Mouse (Mus musculus): ENCODE data around the gene 1700123K08Rik. TPM values are rescaled to one million over a fixed set of nuclear protein-coding genes. Genes with fewer than 3 reads are reported as not detected.
"Not testable (repeated sequence)": the region's sequence is repeated elsewhere in the genome, so short reads cannot be mapped to it uniquely, and the experiment has no call there.

1700123K08Rik gene
- not detected for total RNA-seq (2021)
- long read RNA-seq, experiment 1 = 0 reads
- long read RNA-seq, experiment 2 = 0 reads

DNA sequence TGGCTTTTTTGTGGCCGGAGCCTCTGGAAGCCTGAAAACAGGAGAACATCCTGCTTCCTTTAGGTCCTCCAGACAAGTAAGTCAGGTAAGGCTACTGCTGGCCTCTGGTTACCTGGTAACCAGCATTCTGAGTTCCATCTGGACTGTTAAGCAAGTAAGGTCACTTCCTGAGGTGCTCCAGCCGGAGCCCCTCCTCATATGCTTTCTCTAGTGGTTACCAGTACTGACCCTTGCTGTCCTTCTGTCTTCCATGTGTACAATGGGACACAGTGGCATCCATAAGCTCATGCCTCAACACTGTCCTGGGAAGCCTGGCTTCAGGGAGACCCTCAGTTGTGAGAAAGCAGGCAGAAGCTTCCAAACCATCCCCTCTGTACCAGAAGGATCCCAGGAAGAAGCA lies at the start of gene 1700123K08Rik:
TSS of gene 1700123K08Rik (minus strand) at position 101 of the 400 bp plus-strand sequence.
- H3K27ac ChIP-seq; intact Hi-C loops (cut with DNase I); H3K4me3 ChIP-seq; DNase-seq: not testable (repeated sequence)

DNA sequence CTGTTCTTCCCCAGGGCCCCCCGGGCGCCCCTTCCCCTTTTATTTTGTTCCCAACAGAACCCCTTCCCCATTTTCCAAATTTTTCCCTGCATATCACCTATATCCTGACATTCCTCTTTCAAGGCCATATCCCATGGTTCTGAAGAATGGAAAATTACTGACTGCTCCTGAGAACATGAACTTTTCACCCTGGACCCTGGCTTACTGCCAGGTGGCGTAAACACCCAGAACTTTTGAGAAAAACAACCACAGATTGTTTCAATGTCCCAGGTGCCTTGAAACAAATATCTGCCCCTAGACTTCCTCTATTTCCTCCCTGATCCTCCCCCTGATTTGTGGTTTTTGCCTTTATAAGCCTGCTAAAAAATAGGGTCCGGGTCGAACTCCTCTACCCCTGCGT lies 22.9 kb upstream of the 1700123K08Rik start:
- Histone ChIP-seq H3K27ac (no peak overlapping the region), H3K4me3 (no peak overlapping the region)
- intact Hi-C loops (cut with DNase I) = no loop called here
- DNase-seq = no peak
- no peak for TF ChIP-seq CTCF (IDR thresholded peaks at IDR 0.05)

- H3K4me3 ChIP-seq = no peak overlapping the region
- peak; percentile 30; the same call in 1 of the 2 replicates for TF ChIP-seq CTCF (IDR thresholded peaks at IDR 0.05)
- intact Hi-C loops (cut with DNase I) = no loop called here
- DNase-seq = no peak
- H3K27ac ChIP-seq = no peak overlapping the region
These were observed 7.1 kb upstream of the 1700123K08Rik start for GRCm38 (mm10) chr5:138571623-138572022.

DNA sequence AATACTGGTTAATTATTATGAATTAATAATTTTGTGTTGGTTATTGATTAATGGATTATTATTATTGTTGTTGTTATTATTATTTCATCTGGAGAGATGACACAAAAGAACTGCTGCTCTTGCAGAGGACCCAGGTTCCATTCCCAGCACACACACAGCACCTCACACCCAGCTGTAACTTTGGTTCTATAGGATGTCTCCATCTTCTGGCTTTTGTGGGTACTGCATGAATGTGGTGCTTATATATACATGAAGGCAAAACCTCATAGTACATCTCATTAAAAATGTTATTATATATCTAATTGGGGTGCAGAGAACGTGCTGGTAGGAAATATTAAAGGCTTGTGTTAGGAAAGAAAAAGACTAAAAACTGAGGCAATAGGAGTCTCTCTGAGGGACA lies 11.8 kb downstream of the 1700123K08Rik start:
- TF ChIP-seq CTCF (IDR thresholded peaks at IDR 0.05) = no peak
- intact Hi-C loops (cut with DNase I) = no loop called here
- DNase-seq = no peak
- Histone ChIP-seq H3K4me3 (no peak overlapping the region), H3K27ac (no peak overlapping the region)

DNA sequence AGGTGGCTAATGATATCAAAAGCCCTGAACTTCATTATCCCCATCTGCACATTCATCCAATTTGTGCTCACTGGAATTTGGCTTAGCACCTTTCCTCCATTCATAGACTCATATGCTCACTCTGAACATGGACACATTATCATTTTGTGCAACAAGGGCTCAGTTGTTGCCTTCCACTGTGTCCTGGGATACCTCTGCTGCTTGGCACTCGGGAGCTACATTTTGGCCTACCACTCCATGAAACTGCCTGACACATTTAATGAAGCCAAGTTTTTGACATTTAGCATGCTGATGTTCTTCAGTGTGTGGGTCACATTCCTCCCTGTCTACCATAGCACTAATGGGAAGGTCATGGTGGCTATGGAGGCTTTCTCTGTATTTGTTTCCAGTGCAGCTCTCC lies 32.0 kb downstream of the 1700123K08Rik start:
- intact Hi-C loops (cut with DNase I) = no loop called here
- DNase-seq = no peak
- TF ChIP-seq CTCF (IDR thresholded peaks at IDR 0.05) = no peak
- Histone ChIP-seq H3K27ac (no peak overlapping the region), H3K4me3 (no peak overlapping the region)

Small RNA genes within 50 kb of the gene (microRNA-seq; reads per million reads assigned to microRNA genes)
- not detected for gene Gm24082

Other genes with a start within 250 kb of the 1700123K08Rik start
- not detected for gene Pvrig, start 222.8 kb downstream of the 1700123K08Rik start, total RNA-seq (2021)
- gene Zfp157, start 123.2 kb downstream of the 1700123K08Rik start, total RNA-seq (2021) = 1 to 10 TPM; 2.1 to 2.4 TPM
- 10 to 100 TPM; 16.7 to 17.4 TPM for gene Zfp68, start 55.0 kb upstream of the 1700123K08Rik start, total RNA-seq (2021)
- gene A430033K04Rik, start 58.1 kb upstream of the 1700123K08Rik start, total RNA-seq (2021) = 1 to 10 TPM; 2.6 to 3.4 TPM
- gene Fam20c, start 189.8 kb upstream of the 1700123K08Rik start, total RNA-seq (2021) = 10 to 100 TPM; 16.8 to 21.3 TPM

Measured in gastrocnemius, adult 2 months (tissue).